Mouse (Mus musculus): ENCODE measurements around the gene Il2ra. TPM values are rescaled to one million over a fixed set of nuclear protein-coding genes. Genes with fewer than 3 reads are reported as not detected.

Gene Il2ra
- polyA plus RNA-seq, 1 experiment from 2014 or later: not detected

DNA sequence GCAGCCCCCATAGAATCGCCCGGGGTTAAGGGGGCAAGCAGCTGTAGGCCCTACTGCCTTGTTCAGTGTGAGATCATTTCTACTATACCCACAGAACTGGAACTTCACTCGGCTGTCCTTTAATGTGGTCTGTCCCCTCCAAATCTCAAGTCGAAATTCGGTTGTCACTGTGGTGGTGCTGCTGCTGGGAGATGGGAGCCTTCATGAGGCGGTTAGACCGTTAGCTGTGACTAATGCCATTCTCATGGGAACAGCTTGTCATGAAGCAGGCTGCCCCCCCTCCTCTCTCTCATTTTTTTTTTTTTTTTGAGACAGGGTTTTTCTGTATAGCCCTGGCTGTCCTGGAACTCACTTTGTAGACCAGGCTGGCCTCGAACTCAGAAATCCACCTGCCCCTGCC lies 19.4 kb upstream of the Il2ra start:
- no peaks in the 10 kb centered on the region for H3K4me1 ChIP-seq (replicated peaks)
- no peak overlapping the region for H3K4me3 ChIP-seq
- H3K9me3 ChIP-seq (replicated peaks): no peaks in the 10 kb centered on the region
- no peak for ATAC-seq (ENCODE audit: insufficient number of reproducible peaks, low FRiP score)
- no peak overlapping the region for H3K4me2 ChIP-seq
- no peaks in the 10 kb centered on the region for H3K27me3 ChIP-seq (replicated peaks)
- no peaks in the 10 kb centered on the region for H3K36me3 ChIP-seq
- H3K9ac ChIP-seq: no peak overlapping the region
- H3K27ac ChIP-seq (ENCODE audit: poor library complexity, severe bottlenecking): no peak overlapping the region
- 85% methylated on average over 8 of the region's 8 CpGs for WGBS

DNA sequence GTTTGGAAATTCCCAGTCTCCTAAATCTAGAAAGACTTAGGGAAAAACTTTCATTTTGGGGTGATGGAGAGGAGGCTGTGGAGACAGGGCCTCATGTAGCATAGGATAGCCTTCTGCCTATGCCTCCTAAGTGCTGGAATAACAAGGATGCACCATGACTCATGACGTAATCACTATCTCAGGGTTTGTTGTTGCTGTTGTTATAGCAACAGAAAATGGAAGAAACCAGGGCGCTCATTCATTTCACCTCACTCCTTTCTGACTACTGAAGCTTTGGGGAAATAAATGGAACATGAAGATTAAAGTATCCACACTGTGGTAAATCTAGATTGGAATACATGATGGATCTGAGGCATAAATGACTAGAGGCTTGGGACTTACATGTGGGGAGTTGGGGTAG lies 18.9 kb upstream of the Il2ra start:
- H3K27ac ChIP-seq (ENCODE audit: poor library complexity, severe bottlenecking): no peak overlapping the region
- no peak for ATAC-seq (ENCODE audit: insufficient number of reproducible peaks, low FRiP score)
- no peak overlapping the region for H3K9ac ChIP-seq
- no peak overlapping the region for H3K4me3 ChIP-seq
- no peaks in the 10 kb centered on the region for H3K36me3 ChIP-seq
- H3K4me1 ChIP-seq (replicated peaks): no peaks in the 10 kb centered on the region
- no peaks in the 10 kb centered on the region for H3K9me3 ChIP-seq (replicated peaks)
- WGBS: 64% methylated on average over 2 of the region's 2 CpGs
- no peaks in the 10 kb centered on the region for H3K27me3 ChIP-seq (replicated peaks)
- H3K4me2 ChIP-seq: no peak overlapping the region

DNA sequence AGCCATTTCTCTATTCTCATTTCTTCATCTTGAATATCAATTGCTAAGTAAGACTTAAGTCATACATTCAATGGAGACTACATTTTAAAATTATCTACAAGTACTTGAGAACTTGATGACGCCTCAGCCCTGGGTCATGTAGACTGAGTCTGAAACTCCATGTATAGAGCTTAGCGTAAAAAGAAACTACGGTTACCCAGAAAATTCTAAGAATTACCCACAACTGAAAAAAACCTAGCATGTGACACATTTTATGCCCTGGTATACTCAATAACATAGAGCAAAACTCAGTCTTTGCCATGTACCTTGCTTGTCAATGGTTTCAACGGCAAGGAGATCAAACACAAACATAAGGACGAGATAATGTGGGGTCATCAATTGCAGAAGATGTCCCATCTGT lies 16.7 kb upstream of the Il2ra start, which contains the start of gene Gm17490:
Gm17490 (minus strand) TSS at position 375 of the 400 bp plus-strand sequence.
- Histone ChIP-seq H3K4me3 (no peak within 1 kb of the TSS), H3K9ac (no peak within 1 kb of the TSS), H3K27ac (ENCODE audit: poor library complexity, severe bottlenecking) (no peak within 1 kb of the TSS), H3K36me3 (no peaks in the 10 kb centered on the region), H3K4me1 (replicated peaks) (no peaks in the 10 kb centered on the region), H3K4me2 (no peak within 1 kb of the TSS), H3K27me3 (replicated peaks) (no peaks in the 10 kb centered on the region), H3K9me3 (replicated peaks) (no peaks in the 10 kb centered on the region)
- 88% methylated on average over 5 of the region's 5 CpGs for WGBS
- no peak for ATAC-seq (ENCODE audit: insufficient number of reproducible peaks, low FRiP score)

DNA sequence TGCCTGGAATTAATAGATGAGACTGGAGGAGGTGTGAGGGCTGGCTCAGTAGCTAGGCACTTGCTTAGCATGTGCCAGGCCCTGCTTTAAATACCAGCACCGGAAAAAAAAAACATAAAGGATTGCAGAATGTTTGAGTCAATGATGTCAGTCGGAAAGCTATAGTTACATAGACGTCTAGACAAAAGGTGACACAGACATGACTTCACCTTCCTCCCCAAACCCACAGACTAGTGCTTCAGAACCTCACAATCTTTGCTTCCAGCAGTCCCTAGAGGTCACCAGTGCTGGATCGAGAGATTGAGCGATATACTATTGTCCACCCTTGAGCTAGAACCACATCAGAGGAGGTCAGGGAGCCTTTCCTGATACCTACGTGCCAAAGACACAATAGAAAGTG lies 7.6 kb upstream of the Il2ra start:
- no peak overlapping the region for H3K27ac ChIP-seq (ENCODE audit: poor library complexity, severe bottlenecking)

DNA sequence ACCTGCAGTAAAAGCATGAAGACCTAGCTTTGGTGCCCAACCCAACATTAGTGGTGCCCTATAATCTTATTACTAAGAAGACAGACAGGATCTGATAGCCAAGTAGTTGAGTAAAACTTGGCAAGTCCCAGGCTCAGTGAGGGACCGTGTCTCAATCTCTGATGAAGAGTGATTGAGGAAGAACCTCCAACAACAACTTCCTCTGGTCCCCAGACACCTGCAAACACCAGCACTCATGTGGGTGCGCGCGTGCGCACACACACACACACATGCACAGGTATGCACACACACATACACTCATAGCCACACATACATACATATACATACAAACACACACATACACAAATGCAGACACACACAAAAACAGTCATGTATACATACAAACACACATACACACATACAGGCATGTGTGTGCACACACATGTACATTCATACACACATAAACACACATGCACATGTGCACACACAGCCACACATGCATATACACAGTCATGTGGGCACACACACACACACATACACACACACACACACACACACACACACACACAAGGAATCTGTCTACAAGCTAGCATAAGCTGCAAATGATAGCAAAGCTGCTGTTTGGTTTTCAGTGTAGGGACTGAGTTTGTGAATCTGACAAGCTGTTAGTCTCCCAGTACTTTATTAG lies 7.0 kb upstream of the Il2ra start:
- no peaks in the 10 kb centered on the region for H3K27me3 ChIP-seq (replicated peaks)
- H3K36me3 ChIP-seq: no peaks in the 10 kb centered on the region
- no peaks in the 10 kb centered on the region for H3K9me3 ChIP-seq (replicated peaks)
- ATAC-seq (ENCODE audit: insufficient number of reproducible peaks, low FRiP score): no peak
- WGBS: 86% methylated on average over 5 of the region's 5 CpGs
- no peak overlapping the region for H3K4me2 ChIP-seq
- H3K27ac ChIP-seq (ENCODE audit: poor library complexity, severe bottlenecking): no peak overlapping the region
- no peaks in the 10 kb centered on the region for H3K4me1 ChIP-seq (replicated peaks)
- no peak overlapping the region for H3K9ac ChIP-seq
- no peak overlapping the region for H3K4me3 ChIP-seq

More for the DNA sequence above, 7.6 kb upstream of the Il2ra start:
- H3K36me3 ChIP-seq: no peaks in the 10 kb centered on the region
- no peak overlapping the region for H3K4me2 ChIP-seq
- WGBS: 75% methylated on average over 6 of the region's 6 CpGs
- no peak overlapping the region for H3K9ac ChIP-seq
- no peaks in the 10 kb centered on the region for H3K4me1 ChIP-seq (replicated peaks)
- H3K4me3 ChIP-seq: no peak overlapping the region
- H3K9me3 ChIP-seq (replicated peaks): no peaks in the 10 kb centered on the region
- no peak for ATAC-seq (ENCODE audit: insufficient number of reproducible peaks, low FRiP score)
- no peaks in the 10 kb centered on the region for H3K27me3 ChIP-seq (replicated peaks)

DNA sequence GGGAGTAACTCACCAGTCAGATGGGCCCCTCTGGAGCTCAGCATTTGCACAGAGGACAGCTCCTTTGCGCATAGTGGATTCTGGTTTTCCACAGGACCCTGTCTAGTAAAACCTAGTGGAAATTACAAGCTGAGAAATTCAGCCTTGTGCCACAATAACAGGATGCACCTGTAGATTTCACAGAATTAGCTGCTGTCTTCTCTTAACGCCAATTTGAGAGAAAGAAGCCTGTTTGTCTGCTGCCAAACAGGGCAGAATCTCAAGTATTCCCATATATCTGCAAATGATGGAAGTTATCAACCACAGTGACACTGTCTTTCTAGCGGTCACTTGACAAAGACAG lies 6.5 kb upstream of the Il2ra start:
- Histone ChIP-seq H3K36me3 (no peaks in the 10 kb centered on the region), H3K4me2 (no peak overlapping the region), H3K4me3 (no peak overlapping the region), H3K27ac (ENCODE audit: poor library complexity, severe bottlenecking) (no peak overlapping the region), H3K9ac (no peak overlapping the region), H3K4me1 (replicated peaks) (no peaks in the 10 kb centered on the region), H3K9me3 (replicated peaks) (no peaks in the 10 kb centered on the region), H3K27me3 (replicated peaks) (no peaks in the 10 kb centered on the region)
- no peak for ATAC-seq (ENCODE audit: insufficient number of reproducible peaks, low FRiP score)
- WGBS: 74% methylated on average over 3 of the region's 3 CpGs

DNA sequence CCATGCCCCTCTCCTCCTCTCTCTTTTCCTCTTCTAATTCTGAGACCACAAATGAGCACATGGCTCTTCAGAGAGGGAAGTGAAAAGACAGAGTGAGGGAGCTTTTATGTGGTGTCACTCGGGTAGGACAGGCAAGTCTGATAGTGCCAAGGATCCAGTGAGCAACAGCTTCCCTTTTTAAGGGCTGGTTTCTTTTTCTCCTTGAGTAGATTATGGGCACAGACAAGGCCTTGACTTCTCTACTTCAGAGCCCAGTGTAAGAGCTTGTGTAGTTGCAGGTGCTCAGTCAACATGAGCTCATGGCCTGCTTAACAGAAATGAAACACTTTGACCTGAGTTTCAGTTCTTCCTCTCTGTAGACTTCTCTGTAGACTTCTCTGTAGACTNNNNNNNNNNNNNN lies 5.5 kb upstream of the Il2ra start:
- no peak for ATAC-seq (ENCODE audit: insufficient number of reproducible peaks, low FRiP score)
- Histone ChIP-seq H3K4me1 (replicated peaks) (no peaks in the 10 kb centered on the region), H3K4me2 (no peak overlapping the region), H3K27ac (ENCODE audit: poor library complexity, severe bottlenecking) (no peak overlapping the region), H3K27me3 (replicated peaks) (no peaks in the 10 kb centered on the region), H3K36me3 (no peaks in the 10 kb centered on the region), H3K4me3 (no peak overlapping the region), H3K9me3 (replicated peaks) (no peaks in the 10 kb centered on the region), H3K9ac (no peak overlapping the region)
- 31% methylated on average over 1 of the region's 1 CpGs for WGBS

DNA sequence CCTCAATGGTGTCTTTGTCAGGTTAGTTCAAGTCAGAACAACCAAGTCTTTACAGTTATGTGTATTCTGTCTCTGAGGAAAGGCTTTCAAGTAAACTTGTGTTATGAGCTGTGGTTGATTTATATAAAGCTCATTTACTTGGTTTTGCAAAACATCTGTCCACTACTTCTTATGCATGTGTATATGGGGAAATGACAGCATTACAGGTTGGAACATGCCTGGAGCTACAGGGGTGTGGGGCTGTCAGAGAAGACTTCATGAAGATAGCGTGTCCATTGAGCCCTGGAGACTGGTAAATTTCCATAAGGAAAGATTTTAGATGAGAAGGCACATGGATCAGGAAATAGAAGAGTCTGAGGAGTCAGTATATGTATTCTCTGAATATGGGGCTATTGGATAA lies 1.4 kb downstream of the Il2ra start:
- no peaks in the 10 kb centered on the region for H3K36me3 ChIP-seq
- WGBS: 75% methylated on average over 1 of the region's 1 CpGs

DNA sequence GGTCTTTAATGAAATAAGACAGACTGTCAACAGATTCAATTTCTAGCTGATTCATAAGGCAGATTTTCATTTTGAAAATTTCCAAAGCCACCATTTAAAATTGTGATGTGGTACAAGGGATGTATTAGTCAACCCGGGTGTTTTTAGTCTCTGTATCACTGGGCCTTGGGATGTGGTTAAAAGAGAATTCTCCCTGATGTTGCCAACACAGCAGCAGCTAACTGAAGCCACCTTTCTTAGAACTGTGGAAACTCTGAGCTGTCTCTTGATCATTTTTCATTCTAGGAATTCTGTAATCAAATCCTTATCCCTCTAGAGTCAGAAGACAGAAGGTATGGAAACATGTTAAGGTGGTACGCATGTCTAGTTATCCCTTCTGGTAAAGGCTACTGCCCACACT lies 2.7 kb downstream of the Il2ra start:
- WGBS: 85% methylated on average over 2 of the region's 2 CpGs
- Histone ChIP-seq H3K9ac (no peak overlapping the region), H3K36me3 (no peaks in the 10 kb centered on the region), H3K4me2 (no peak overlapping the region), H3K27me3 (replicated peaks) (no peaks in the 10 kb centered on the region), H3K27ac (ENCODE audit: poor library complexity, severe bottlenecking) (no peak overlapping the region), H3K4me1 (replicated peaks) (no peaks in the 10 kb centered on the region), H3K9me3 (replicated peaks) (no peaks in the 10 kb centered on the region), H3K4me3 (no peak overlapping the region)
- ATAC-seq (ENCODE audit: insufficient number of reproducible peaks, low FRiP score): no peak

More for the DNA sequence above, 1.4 kb downstream of the Il2ra start:
- no peak overlapping the region for H3K4me2 ChIP-seq
- no peaks in the 10 kb centered on the region for H3K4me1 ChIP-seq (replicated peaks)
- no peak overlapping the region for H3K27ac ChIP-seq (ENCODE audit: poor library complexity, severe bottlenecking)
- H3K27me3 ChIP-seq (replicated peaks): no peaks in the 10 kb centered on the region
- no peak overlapping the region for H3K4me3 ChIP-seq
- ATAC-seq (ENCODE audit: insufficient number of reproducible peaks, low FRiP score): no peak
- H3K9me3 ChIP-seq (replicated peaks): no peaks in the 10 kb centered on the region
- H3K9ac ChIP-seq: no peak overlapping the region

DNA sequence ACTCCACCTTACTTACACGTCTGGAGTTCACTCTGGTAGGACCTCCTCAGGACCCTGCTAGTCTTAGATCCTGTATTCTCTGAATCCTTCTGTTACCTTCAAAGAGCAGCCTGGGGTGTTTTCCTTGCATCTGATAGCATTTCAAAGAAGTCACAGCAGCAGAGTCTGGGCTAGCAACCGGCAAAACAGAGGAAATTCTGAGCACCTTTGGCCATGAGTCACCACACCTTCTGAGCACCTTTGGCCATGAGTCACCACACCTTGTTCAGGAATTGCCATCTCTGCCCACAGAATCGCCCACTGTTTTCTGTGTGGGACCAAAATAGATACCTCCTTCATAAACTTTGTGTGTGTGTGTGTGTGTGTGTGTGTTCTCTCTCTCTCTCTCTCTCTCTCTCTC lies 8.9 kb downstream of the Il2ra start:
- no peak overlapping the region for H3K4me3 ChIP-seq
- no peak for ATAC-seq (ENCODE audit: insufficient number of reproducible peaks, low FRiP score)
- 50% methylated on average over 3 of the region's 3 CpGs for WGBS
- H3K4me1 ChIP-seq (replicated peaks): no peaks in the 10 kb centered on the region; the same call in 1 of the 2 replicates
- no peaks in the 10 kb centered on the region for H3K36me3 ChIP-seq
- no peaks in the 10 kb centered on the region for H3K9me3 ChIP-seq (replicated peaks)
- no peak overlapping the region for H3K9ac ChIP-seq
- no peaks in the 10 kb centered on the region for H3K27me3 ChIP-seq (replicated peaks)
- no peak overlapping the region for H3K4me2 ChIP-seq
- H3K27ac ChIP-seq (ENCODE audit: poor library complexity, severe bottlenecking): no peak overlapping the region

DNA sequence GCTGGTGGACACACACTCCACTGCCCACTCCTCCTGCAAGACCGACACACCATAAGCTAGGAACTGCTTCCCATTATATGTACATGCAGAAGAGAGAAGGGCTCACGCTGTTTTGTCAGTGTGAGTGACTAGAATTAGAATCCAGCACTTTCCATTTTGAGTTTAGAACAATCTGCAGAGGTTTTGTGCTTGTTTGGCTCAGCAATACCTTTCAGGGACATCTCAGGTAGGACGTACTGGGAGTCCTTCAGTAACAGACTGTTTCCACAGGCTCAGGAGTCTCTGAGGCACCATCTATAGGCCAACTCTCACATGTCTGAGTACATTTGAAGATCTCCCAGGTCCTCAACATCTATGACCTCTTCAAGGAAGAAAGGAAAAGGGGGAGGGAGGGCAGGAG lies 9.6 kb downstream of the Il2ra start:
- whole genome bisulfite sequencing: 79% methylated on average over 3 of the region's 3 CpGs
- H3K36me3 ChIP-seq: no peaks in the 10 kb centered on the region
- no peaks in the 10 kb centered on the region; the same call in 1 of the 2 replicates for H3K4me1 ChIP-seq (replicated peaks)
- no peak overlapping the region for H3K27ac ChIP-seq (ENCODE audit: poor library complexity, severe bottlenecking)
- H3K4me2 ChIP-seq: no peak overlapping the region
- H3K27me3 ChIP-seq (replicated peaks): no peaks in the 10 kb centered on the region
- ATAC-seq (ENCODE audit: insufficient number of reproducible peaks, low FRiP score): no peak
- no peak overlapping the region for H3K9ac ChIP-seq
- H3K9me3 ChIP-seq (replicated peaks): no peaks in the 10 kb centered on the region
- H3K4me3 ChIP-seq: no peak overlapping the region

DNA sequence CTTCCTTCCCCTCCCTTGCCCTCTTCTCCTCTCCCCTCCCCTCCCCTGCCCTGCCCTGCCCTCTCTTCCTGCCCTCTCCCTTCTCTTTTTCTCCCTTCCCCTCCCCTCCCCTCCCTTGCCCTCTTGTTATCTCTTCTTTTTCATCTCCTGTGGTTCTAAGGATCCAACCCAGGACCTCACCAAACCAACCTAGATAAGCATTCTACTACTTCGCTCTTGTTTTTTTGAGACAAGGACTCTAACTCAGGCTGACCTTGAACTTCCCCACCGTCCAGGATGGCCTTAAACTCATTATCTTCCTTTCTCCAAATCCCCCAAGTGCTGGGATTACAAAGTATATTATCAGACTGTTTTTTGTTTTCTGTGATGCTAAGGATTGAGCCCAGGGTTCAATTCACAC lies 10.2 kb downstream of the Il2ra start:
- Histone ChIP-seq H3K4me2 (no peak overlapping the region), H3K9me3 (replicated peaks) (no peaks in the 10 kb centered on the region), H3K27me3 (replicated peaks) (no peaks in the 10 kb centered on the region), H3K36me3 (no peaks in the 10 kb centered on the region), H3K4me3 (no peak overlapping the region), H3K4me1 (replicated peaks) (no peaks in the 10 kb centered on the region; the same call in 1 of the 2 replicates), H3K27ac (ENCODE audit: poor library complexity, severe bottlenecking) (no peak overlapping the region), H3K9ac (no peak overlapping the region)
- 50% methylated on average over 2 of the region's 2 CpGs for WGBS
- ATAC-seq (ENCODE audit: insufficient number of reproducible peaks, low FRiP score): no peak

All from heart, embryonic 12.5 days (tissue).